Mouse (Mus musculus): ENCODE measurements around the gene Nup210. TPM values are rescaled to one million over a fixed set of nuclear protein-coding genes. Genes with fewer than 3 reads are reported as not detected.

Gene Nup210
- polyA plus RNA-seq, 1 experiment from 2014 or later, result 10.7 TPM

- peak overlapping the region; percentile 94; the same call in 1 of the 2 replicates for H3K27ac ChIP-seq
- peaks cover 59% of the 10 kb centered on the region for H3K4me1 ChIP-seq
- H3K9me3 ChIP-seq, result no peaks in the 10 kb centered on the region
Measured at GRCm38 (mm10) chr6:91155286-91155685, 38.7 kb upstream of the Nup210 start.

DNA sequence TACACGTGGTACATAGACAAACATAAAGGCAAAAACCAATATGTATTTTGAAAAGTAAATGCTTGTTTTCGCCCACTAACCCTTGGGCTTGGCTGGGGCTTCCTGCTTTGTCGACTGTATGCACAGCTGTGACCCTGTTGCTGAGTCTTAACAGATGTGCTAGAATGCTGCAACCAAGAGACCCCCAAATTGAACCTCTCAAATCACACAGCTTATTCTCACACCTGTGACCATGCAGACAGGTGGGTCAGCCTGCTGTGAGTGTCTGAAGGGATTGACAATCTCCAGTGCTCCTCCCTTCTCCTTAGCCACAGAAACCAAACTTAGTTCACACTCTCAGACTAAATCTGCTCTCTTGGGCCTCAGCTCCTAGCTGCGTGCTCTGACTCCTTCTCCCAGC is 38.1 kb upstream of the Nup210 start:
- no peaks in the 10 kb centered on the region for H3K9me3 ChIP-seq
- H3K4me1 ChIP-seq, result peaks cover 57% of the 10 kb centered on the region
- no peak overlapping the region for H3K4me3 ChIP-seq
- no peak for DNase-seq (ENCODE audit: low spot score)
- H3K27me3 ChIP-seq (ENCODE audit: insufficient read depth, poor library complexity, severe bottlenecking), result peaks cover 38% of the 10 kb centered on the region
- H3K27ac ChIP-seq, result no peak overlapping the region
- H3K36me3 ChIP-seq, result no peaks in the 10 kb centered on the region
- WGBS, result 58% methylated on average over 4 of the region's 4 CpGs

More at GRCm38 (mm10) chr6:91155286-91155685, 38.7 kb upstream of the Nup210 start:
- H3K4me3 ChIP-seq, result no peak overlapping the region
- WGBS, result 55% methylated on average over 3 of the region's 3 CpGs
- peaks cover 38% of the 10 kb centered on the region for H3K27me3 ChIP-seq (ENCODE audit: insufficient read depth, poor library complexity, severe bottlenecking)
- no peaks in the 10 kb centered on the region for H3K36me3 ChIP-seq
- no peak for DNase-seq (ENCODE audit: low spot score)

- 4% methylated on average over 10 of the region's 10 CpGs for WGBS
- Histone ChIP-seq H3K9me3 (no peaks in the 10 kb centered on the region), H3K27me3 (ENCODE audit: insufficient read depth, poor library complexity, severe bottlenecking) (peaks cover 31% of the 10 kb centered on the region), H3K4me1 (peaks cover 49% of the 10 kb centered on the region), H3K36me3 (no peaks in the 10 kb centered on the region), H3K4me3 (peak overlapping the region; percentile 38), H3K27ac (0 out of 2 replicates have a peak overlapping the region, but pooled peaks have one; percentile 3)
- no peak for DNase-seq (ENCODE audit: low spot score)
Measured at GRCm38 (mm10) chr6:91153549-91154064, 37.0 kb upstream of the Nup210 start.

GRCm38 (mm10) chr6:91152892-91153548 is 36.4 kb upstream of the Nup210 start:
- Histone ChIP-seq H3K4me1 (peaks cover 44% of the 10 kb centered on the region), H3K36me3 (no peaks in the 10 kb centered on the region), H3K27me3 (ENCODE audit: insufficient read depth, poor library complexity, severe bottlenecking) (peaks cover 30% of the 10 kb centered on the region), H3K9me3 (no peaks in the 10 kb centered on the region), H3K27ac (peak overlapping the region; percentile 3; the same call in 1 of the 2 replicates), H3K4me3 (peak overlapping the region; percentile 38; the same call in 1 of the 2 replicates)
- DNase-seq (ENCODE audit: low spot score), result peak; percentile 72
- 42% methylated on average over 7 of the region's 7 CpGs for WGBS

DNA sequence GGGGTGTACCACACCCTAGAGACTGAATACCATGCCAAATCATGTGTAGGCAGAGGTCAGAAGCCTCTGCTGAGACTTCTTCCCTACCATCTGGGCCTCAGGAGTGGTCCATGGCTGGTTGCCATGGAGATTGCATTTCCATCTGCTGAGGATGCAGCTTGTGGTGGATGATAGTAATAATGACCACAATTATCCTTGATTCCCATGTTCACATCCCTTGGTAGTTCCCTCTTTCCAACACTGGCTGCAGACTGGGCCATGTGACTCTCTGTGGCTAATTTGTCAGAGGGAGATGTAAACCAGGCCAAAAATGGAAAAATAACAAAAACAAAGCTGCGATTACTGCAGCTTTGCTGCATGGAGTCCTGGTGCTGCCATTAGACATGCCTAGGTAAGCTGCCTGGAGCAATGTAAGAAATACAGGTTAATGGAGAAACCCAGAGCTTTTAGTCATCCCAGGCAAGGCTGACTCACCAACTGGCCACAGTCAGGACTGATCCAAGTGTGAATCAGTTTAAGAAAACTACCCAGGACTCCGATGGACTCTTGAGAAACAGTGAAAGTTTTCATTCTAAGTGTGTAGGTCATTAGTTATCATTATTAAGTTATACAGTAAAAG is 30.6 kb upstream of the Nup210 start:
- Histone ChIP-seq H3K4me1 (no peaks in the 10 kb centered on the region), H3K27me3 (ENCODE audit: insufficient read depth, poor library complexity, severe bottlenecking) (0 out of 2 replicates have a peak, but pooled peaks cover 5% of the 10 kb centered on the region), H3K9me3 (no peaks in the 10 kb centered on the region), H3K27ac (no peak overlapping the region), H3K4me3 (no peak overlapping the region), H3K36me3 (no peaks in the 10 kb centered on the region)
- no peak for DNase-seq (ENCODE audit: low spot score)
- 80% methylated on average over 2 of the region's 2 CpGs for WGBS

DNA sequence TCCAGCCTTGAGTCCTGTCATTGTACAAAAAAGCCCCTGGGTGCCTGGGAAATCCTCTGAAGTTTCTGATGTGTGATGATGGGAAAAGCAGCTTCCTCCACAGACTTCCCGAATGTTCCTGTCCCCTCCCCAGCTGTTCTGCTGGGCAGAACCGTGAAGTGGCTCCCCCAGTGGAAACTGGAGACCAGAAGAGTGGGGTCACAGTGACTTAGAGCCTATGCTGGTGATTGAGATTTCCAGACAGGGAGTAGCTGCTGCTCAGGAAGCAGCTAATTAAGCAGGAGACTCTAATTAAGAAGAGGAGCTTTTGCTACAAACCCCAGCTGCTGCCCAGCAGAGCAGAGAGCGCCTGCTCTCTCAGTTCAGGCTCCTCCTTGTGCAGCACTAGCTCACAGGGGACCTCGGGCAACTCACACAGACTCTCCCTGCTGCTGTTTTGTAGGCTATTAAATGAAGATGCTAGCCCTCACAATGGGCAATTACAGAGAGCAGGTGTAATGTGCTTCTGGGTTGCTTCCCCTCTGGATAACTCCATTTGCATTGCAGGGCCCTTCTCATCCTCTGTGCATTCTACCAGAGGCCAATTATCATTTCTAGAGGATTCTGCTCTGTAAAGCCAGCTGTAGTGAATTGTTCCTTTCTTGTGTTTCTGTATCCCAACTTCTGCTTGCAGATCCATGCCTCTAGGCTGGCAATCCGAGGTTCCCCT is 30.0 kb upstream of the Nup210 start:
- DNase-seq (ENCODE audit: low spot score), result no peak
- H3K4me1 ChIP-seq, result no peaks in the 10 kb centered on the region
- no peak overlapping the region for H3K27ac ChIP-seq
- 49% methylated on average over 5 of the region's 5 CpGs for WGBS
- no peaks in the 10 kb centered on the region for H3K27me3 ChIP-seq (ENCODE audit: insufficient read depth, poor library complexity, severe bottlenecking)
- H3K9me3 ChIP-seq, result no peaks in the 10 kb centered on the region
- no peak overlapping the region for H3K4me3 ChIP-seq
- H3K36me3 ChIP-seq, result no peaks in the 10 kb centered on the region

GRCm38 (mm10) chr6:91145572-91145971 is 28.9 kb upstream of the Nup210 start:
- Histone ChIP-seq H3K4me3 (no peak overlapping the region), H3K9me3 (no peaks in the 10 kb centered on the region), H3K36me3 (no peaks in the 10 kb centered on the region), H3K4me1 (no peaks in the 10 kb centered on the region), H3K27ac (no peak overlapping the region), H3K27me3 (ENCODE audit: insufficient read depth, poor library complexity, severe bottlenecking) (no peaks in the 10 kb centered on the region)
- 74% methylated on average over 5 of the region's 5 CpGs for WGBS
- no peak for DNase-seq (ENCODE audit: low spot score)

GRCm38 (mm10) chr6:91145056-91145455 is 28.4 kb upstream of the Nup210 start:
- no peaks in the 10 kb centered on the region for H3K36me3 ChIP-seq
- H3K9me3 ChIP-seq, result no peaks in the 10 kb centered on the region
- H3K27me3 ChIP-seq (ENCODE audit: insufficient read depth, poor library complexity, severe bottlenecking), result no peaks in the 10 kb centered on the region
- H3K4me1 ChIP-seq, result no peaks in the 10 kb centered on the region
- no peak for DNase-seq (ENCODE audit: low spot score)
- WGBS, result 75% methylated on average over 3 of the region's 3 CpGs
- no peak overlapping the region for H3K27ac ChIP-seq
- H3K4me3 ChIP-seq, result no peak overlapping the region

DNA sequence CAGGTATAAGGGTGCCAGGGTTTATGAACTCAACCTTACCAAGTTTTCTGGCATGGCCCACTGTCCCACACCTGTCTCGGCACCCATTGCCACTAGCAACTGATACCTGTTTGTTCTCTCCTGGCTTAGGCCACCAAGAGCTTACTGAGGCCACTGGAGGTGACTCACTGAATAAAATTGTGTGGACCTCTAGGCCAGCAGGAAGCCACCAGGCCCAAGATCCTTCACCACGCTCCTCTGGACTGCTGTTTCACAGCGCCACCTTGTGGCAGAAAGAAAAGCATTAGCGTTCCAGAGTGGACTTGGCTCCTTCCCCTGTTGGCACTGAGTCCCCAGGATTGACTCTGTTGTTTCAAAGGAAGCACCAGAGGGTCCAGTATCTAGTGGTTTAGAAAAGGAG is 23.2 kb upstream of the Nup210 start:
- Histone ChIP-seq H3K9me3 (no peaks in the 10 kb centered on the region), H3K27ac (no peak overlapping the region), H3K4me1 (peaks cover 12% of the 10 kb centered on the region), H3K36me3 (no peaks in the 10 kb centered on the region), H3K27me3 (ENCODE audit: insufficient read depth, poor library complexity, severe bottlenecking) (peaks cover 26% of the 10 kb centered on the region; the same call in 1 of the 2 replicates), H3K4me3 (no peak overlapping the region)
- DNase-seq (ENCODE audit: low spot score), result peak; percentile 91
- WGBS, result 24% methylated on average over 4 of the region's 4 CpGs

DNA sequence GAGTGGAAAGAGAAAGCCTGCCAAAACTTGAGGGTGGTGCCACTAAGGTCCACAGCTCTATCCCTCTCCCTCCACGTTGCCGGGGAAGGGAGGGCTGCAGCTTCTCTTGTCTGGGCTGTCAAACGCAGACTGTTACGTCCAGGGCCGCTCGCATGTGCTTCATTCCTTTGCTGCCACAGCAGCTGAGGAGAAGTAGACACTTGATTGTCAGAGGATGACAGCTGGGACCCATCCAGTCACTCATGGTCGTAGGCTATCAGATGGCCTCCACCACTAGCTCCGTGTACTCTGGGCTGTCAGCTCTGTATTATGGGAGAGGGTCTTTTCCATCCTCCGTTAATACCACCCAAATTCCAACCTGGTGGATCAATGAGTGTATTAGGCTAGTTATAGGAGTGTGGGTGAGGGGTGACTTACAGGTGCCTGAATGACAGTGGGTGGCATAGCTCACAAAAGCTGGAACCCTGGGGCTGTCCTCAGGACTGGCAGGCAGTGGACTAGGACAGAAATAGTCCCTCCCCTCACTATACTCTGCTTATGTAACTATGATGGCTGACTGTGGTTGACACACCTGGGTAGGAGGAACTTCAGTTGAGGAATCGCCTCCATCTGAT is 20.8 kb upstream of the Nup210 start:
- 47% methylated on average over 10 of the region's 10 CpGs for WGBS
- DNase-seq (ENCODE audit: low spot score), result no peak

DNA sequence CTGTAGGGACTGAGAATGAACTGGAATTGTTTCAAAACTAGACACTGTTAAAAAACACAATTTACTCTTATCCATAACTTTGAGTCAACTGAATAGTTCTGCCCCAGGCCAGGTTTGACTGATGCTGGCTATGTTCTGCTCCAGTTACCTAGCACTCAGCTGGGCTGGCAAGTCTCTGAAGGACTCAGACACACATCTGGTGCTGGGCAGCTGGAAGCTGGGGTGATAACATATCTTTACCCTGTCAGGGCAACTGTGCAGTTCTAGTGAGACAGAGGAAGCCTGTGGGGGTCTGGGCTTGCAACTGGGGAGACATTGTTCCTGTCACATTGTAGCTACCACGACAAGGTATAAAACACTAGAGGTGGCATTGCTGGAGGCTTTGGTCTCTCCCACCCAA is 14.2 kb upstream of the Nup210 start:
- Histone ChIP-seq H3K4me1 (peaks cover 5% of the 10 kb centered on the region; the same call in 1 of the 2 replicates), H3K36me3 (no peaks in the 10 kb centered on the region), H3K27me3 (ENCODE audit: insufficient read depth, poor library complexity, severe bottlenecking) (peaks cover 22% of the 10 kb centered on the region), H3K9me3 (no peaks in the 10 kb centered on the region), H3K4me3 (no peak overlapping the region), H3K27ac (no peak overlapping the region)
- DNase-seq (ENCODE audit: low spot score), result no peak
- WGBS, result 30% methylated on average over 1 of the region's 1 CpGs

More for the DNA sequence above, 20.8 kb upstream of the Nup210 start:
- Histone ChIP-seq H3K27me3 (ENCODE audit: insufficient read depth, poor library complexity, severe bottlenecking) (peaks cover 26% of the 10 kb centered on the region; the same call in 1 of the 2 replicates), H3K36me3 (no peaks in the 10 kb centered on the region), H3K9me3 (no peaks in the 10 kb centered on the region), H3K27ac (no peak overlapping the region), H3K4me1 (peaks cover 12% of the 10 kb centered on the region), H3K4me3 (no peak overlapping the region)

DNA sequence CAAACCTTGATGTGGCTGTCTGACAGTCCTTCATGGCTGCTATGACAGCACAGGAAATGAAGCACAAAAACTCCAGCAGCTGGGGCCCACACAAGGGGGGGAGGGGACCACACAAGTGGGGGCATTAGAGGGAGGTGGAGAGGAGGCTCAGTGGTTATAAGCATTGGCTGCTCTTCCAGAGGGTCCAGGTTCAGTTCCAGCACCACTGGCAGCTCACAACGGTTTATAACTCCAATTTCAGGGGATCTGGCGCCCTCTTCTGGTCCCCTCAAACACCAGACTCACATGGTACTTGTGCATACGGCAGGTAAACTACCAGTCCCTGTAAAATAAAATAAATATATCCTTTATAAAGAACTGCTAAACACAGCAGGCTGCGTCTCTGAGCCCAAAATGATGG is 12.4 kb upstream of the Nup210 start:
- H3K27ac ChIP-seq, result no peak overlapping the region
- no peaks in the 10 kb centered on the region for H3K9me3 ChIP-seq
- H3K36me3 ChIP-seq, result no peaks in the 10 kb centered on the region
- 52% methylated on average over 4 of the region's 4 CpGs for WGBS
- H3K27me3 ChIP-seq (ENCODE audit: insufficient read depth, poor library complexity, severe bottlenecking), result peaks cover 22% of the 10 kb centered on the region
- H3K4me3 ChIP-seq, result no peak overlapping the region
- peaks cover 18% of the 10 kb centered on the region for H3K4me1 ChIP-seq
- DNase-seq (ENCODE audit: low spot score), result no peak
